In genomic region chr7:144931778-144932177, GRCm38 (mm10) we compare ENCODE assay signal across 9 mouse cellular contexts. TPM values are rescaled to one million over a fixed set of nuclear protein-coding genes. Genes with fewer than 3 reads are reported as not detected.
DNase-seq lines count a peak whose midpoint lies in the region; ATAC-seq lines count a peak whose summit lies in the region.
"Had no signal": no experiment of that assay in that cellular context is flagged by ENCODE, and none has a peak within 500 bp of the region (broad histone marks: within the 10 kb centered on the region; RNA-seq: fewer than 3 reads in every experiment).

No protein-coding gene starts in this region.

- H3K36me3 ChIP-seq in forebrain, embryonic 11.5 days (ENCODE audit: control insufficient read depth, insufficient read depth, low read length), result peaks cover 34% of the 10 kb centered on the region; the same call in 1 of the 2 replicates
- no peaks in the 10 kb centered on the region; the same call in 1 of the 2 replicates for H3K36me3 ChIP-seq in forebrain, embryonic 15.5 days
- no peaks in the 10 kb centered on the region for H3K36me3 ChIP-seq in neural tube, embryonic 15.5 days
- H3K36me3 ChIP-seq in embryonic facial prominence, embryonic 11.5 days (replicated peaks; ENCODE audit: control insufficient read depth, insufficient read depth, low read depth, low read length), result peaks cover 14% of the 10 kb centered on the region

- peak; percentile 75 for DNase-seq in forebrain, embryonic 11.5 days (ENCODE audit: low spot score)
- DNase-seq in neural tube, embryonic 10.5 days (ENCODE audit: extremely low spot score, low spot score), result peak; percentile 48
- peak; percentile 77 for DNase-seq in embryonic facial prominence, embryonic 11.5 days (ENCODE audit: low spot score)
- DNase-seq in ovary, postnatal 10 days (ENCODE audit: low spot score), result no peak

- H3K9me3 ChIP-seq in forebrain, embryonic 11.5 days (ENCODE audit: control insufficient read depth, low read length), result no peaks in the 10 kb centered on the region
- no peaks in the 10 kb centered on the region for H3K9me3 ChIP-seq in forebrain, embryonic 15.5 days
- H3K9me3 ChIP-seq in neural tube, embryonic 15.5 days (replicated peaks), result no peaks in the 10 kb centered on the region
- H3K9me3 ChIP-seq in embryonic facial prominence, embryonic 11.5 days (replicated peaks; ENCODE audit: control insufficient read depth, low read length), result no peaks in the 10 kb centered on the region
- H3K9me3 ChIP-seq: limb, embryonic 15.5 days had no signal

- H3K4me3 ChIP-seq in forebrain, embryonic 11.5 days (ENCODE audit: low read depth, low read length), result no peak overlapping the region
- no peak overlapping the region for H3K4me3 ChIP-seq in forebrain, embryonic 15.5 days
- H3K4me3 ChIP-seq in neural tube, embryonic 15.5 days (replicated peaks), result no peak overlapping the region
- no peak overlapping the region for H3K4me3 ChIP-seq in embryonic facial prominence, embryonic 11.5 days (ENCODE audit: low read depth, low read length)
- H3K4me3 ChIP-seq: limb, embryonic 15.5 days had no signal

- H3K4me2 ChIP-seq in forebrain, embryonic 11.5 days (ENCODE audit: low read depth, low read length, severe bottlenecking), result no peak overlapping the region
- H3K4me2 ChIP-seq in forebrain, embryonic 15.5 days (replicated peaks), result no peak overlapping the region
- H3K4me2 ChIP-seq in neural tube, embryonic 15.5 days, result no peak overlapping the region
- no peak overlapping the region for H3K4me2 ChIP-seq in embryonic facial prominence, embryonic 11.5 days (ENCODE audit: low read depth, low read length)
- H3K4me2 ChIP-seq: limb, embryonic 15.5 days had no signal

- no peak overlapping the region for H3K27ac ChIP-seq in forebrain, embryonic 11.5 days (ENCODE audit: low read depth, low read length)
- no peak overlapping the region for H3K27ac ChIP-seq in forebrain, embryonic 15.5 days (replicated peaks)
- no peak overlapping the region for H3K27ac ChIP-seq in neural tube, embryonic 15.5 days (replicated peaks)
- no peak overlapping the region for H3K27ac ChIP-seq in embryonic facial prominence, embryonic 11.5 days (replicated peaks; ENCODE audit: low read depth, low read length)
- H3K27ac ChIP-seq: limb, embryonic 15.5 days had no signal

- 0 out of 2 replicates have a peak, but pooled peaks have one; percentile 29 for ATAC-seq in forebrain, embryonic 11.5 days (replicated peaks; ENCODE audit: low FRiP score)
- no peak for ATAC-seq in forebrain, embryonic 15.5 days (replicated peaks)
- no peak for ATAC-seq in neural tube, embryonic 15.5 days (ENCODE audit: low FRiP score)
- no peak; the same call in 1 of the 2 replicates for ATAC-seq in embryonic facial prominence, embryonic 11.5 days (replicated peaks; ENCODE audit: insufficient number of reproducible peaks, low FRiP score, low TSS enrichment, low read depth)
- peak; percentile 23; the same call in 1 of the 2 replicates for ATAC-seq in megakaryocyte, adult 5-6 weeks (ENCODE audit: poor library complexity, severe bottlenecking)
- no peak for ATAC-seq in monocyte, adult 5-6 weeks (replicated peaks; ENCODE audit: insufficient number of reproducible peaks, low FRiP score, low TSS enrichment, poor library complexity, severe bottlenecking)

- H3K4me1 ChIP-seq in forebrain, embryonic 11.5 days (replicated peaks; ENCODE audit: control insufficient read depth, insufficient read depth, low read length), result peaks cover 6% of the 10 kb centered on the region
- H3K4me1 ChIP-seq in forebrain, embryonic 15.5 days, result peaks cover 14% of the 10 kb centered on the region
- H3K4me1 ChIP-seq in neural tube, embryonic 15.5 days, result peaks cover 19% of the 10 kb centered on the region
- peaks cover 4% of the 10 kb centered on the region for H3K4me1 ChIP-seq in embryonic facial prominence, embryonic 11.5 days (ENCODE audit: control insufficient read depth, insufficient read depth, low read length)

- H3K27me3 ChIP-seq in forebrain, embryonic 11.5 days (ENCODE audit: control insufficient read depth, insufficient read depth, low read length), result no peaks in the 10 kb centered on the region
- H3K27me3 ChIP-seq in forebrain, embryonic 15.5 days, result no peaks in the 10 kb centered on the region
- no peaks in the 10 kb centered on the region for H3K27me3 ChIP-seq in neural tube, embryonic 15.5 days (replicated peaks)
- H3K27me3 ChIP-seq in embryonic facial prominence, embryonic 11.5 days (ENCODE audit: control insufficient read depth, insufficient read depth, low read length), result no peaks in the 10 kb centered on the region
- H3K27me3 ChIP-seq: limb, embryonic 15.5 days had no signal

- H3K9ac ChIP-seq in forebrain, embryonic 11.5 days (ENCODE audit: low read length), result no peak overlapping the region
- no peak overlapping the region for H3K9ac ChIP-seq in forebrain, embryonic 15.5 days (replicated peaks)
- no peak overlapping the region for H3K9ac ChIP-seq in neural tube, embryonic 15.5 days (replicated peaks)
- no peak overlapping the region for H3K9ac ChIP-seq in embryonic facial prominence, embryonic 11.5 days (replicated peaks; ENCODE audit: low read length)
- H3K9ac ChIP-seq: limb, embryonic 15.5 days had no signal

- 23% methylated on average over 3 of the region's 3 CpGs for WGBS in forebrain, embryonic 11.5 days
- 16% methylated on average over 3 of the region's 3 CpGs for WGBS in forebrain, embryonic 15.5 days
- WGBS in neural tube, embryonic 15.5 days, result 25% methylated on average over 3 of the region's 3 CpGs
- WGBS in embryonic facial prominence, embryonic 11.5 days, result 26% methylated on average over 3 of the region's 3 CpGs

RNA-seq across cellular contexts. Expression of gene Ccnd1, which starts 7.9 kb away (rescaled TPM):
- 238 and 268 TPM in 2 replicates for polyA plus RNA-seq in forebrain, embryonic 11.5 days (2014; fragmentation: Nextera tagmentation; extraction: Ambion mirVana)
- polyA plus RNA-seq in forebrain, embryonic 15.5 days (2015; fragmentation: Nextera tagmentation; extraction: Ambion mirVana), result 34.9 and 41.7 TPM in 2 replicates
- 19.2 and 27.4 TPM in 2 replicates for polyA plus RNA-seq in neural tube, embryonic 15.5 days (2015; fragmentation: Nextera tagmentation; extraction: Ambion mirVana)
- 208 and 223 TPM in 2 replicates for polyA plus RNA-seq in embryonic facial prominence, embryonic 11.5 days (2014; fragmentation: Nextera tagmentation; extraction: Ambion mirVana)
- 8.1 and 11.1 TPM in 2 replicates for total RNA-seq in megakaryocyte, adult 5-6 weeks (2015)
- 5.2 and 5.5 TPM in 2 replicates for total RNA-seq in megakaryocyte, adult 5-6 weeks (2017)
- 1.1 to 5.5 TPM (median 1.7 TPM) in 3 replicates for total RNA-seq in monocyte, adult 5-6 weeks (2017)

RNA-seq across cellular contexts. Expression of gene LTO1, which starts 16.9 kb away (rescaled TPM):
- 29.2 and 31.1 TPM in 2 replicates for polyA plus RNA-seq in forebrain, embryonic 11.5 days (2014; fragmentation: Nextera tagmentation; extraction: Ambion mirVana)
- polyA plus RNA-seq in forebrain, embryonic 15.5 days (2015; fragmentation: Nextera tagmentation; extraction: Ambion mirVana), result 36.3 and 39.3 TPM in 2 replicates
- polyA plus RNA-seq in neural tube, embryonic 15.5 days (2015; fragmentation: Nextera tagmentation; extraction: Ambion mirVana), result 32.6 and 32.8 TPM in 2 replicates
- polyA plus RNA-seq in embryonic facial prominence, embryonic 11.5 days (2014; fragmentation: Nextera tagmentation; extraction: Ambion mirVana), result 21.0 and 24.5 TPM in 2 replicates
- 13.8 and 14.5 TPM in 2 replicates for total RNA-seq in megakaryocyte, adult 5-6 weeks (2015)
- total RNA-seq in megakaryocyte, adult 5-6 weeks (2017), result 49.5 and 53.8 TPM in 2 replicates
- 31.6 to 57.8 TPM (median 50.1 TPM) in 3 replicates for total RNA-seq in monocyte, adult 5-6 weeks (2017)

RNA-seq across cellular contexts. Expression of gene Fgf15, which starts 35.4 kb away (rescaled TPM):
- polyA plus RNA-seq in forebrain, embryonic 11.5 days (2014; fragmentation: Nextera tagmentation; extraction: Ambion mirVana), result 92.1 and 92.3 TPM in 2 replicates
- 20.0 and 20.8 TPM in 2 replicates for polyA plus RNA-seq in forebrain, embryonic 15.5 days (2015; fragmentation: Nextera tagmentation; extraction: Ambion mirVana)
- 5.4 and 7.8 TPM in 2 replicates for polyA plus RNA-seq in neural tube, embryonic 15.5 days (2015; fragmentation: Nextera tagmentation; extraction: Ambion mirVana)
- 25.4 and 29.1 TPM in 2 replicates for polyA plus RNA-seq in embryonic facial prominence, embryonic 11.5 days (2014; fragmentation: Nextera tagmentation; extraction: Ambion mirVana)
- not detected in 2 replicates for total RNA-seq in megakaryocyte, adult 5-6 weeks (2015)
- total RNA-seq in megakaryocyte, adult 5-6 weeks (2017), result not detected in 2 replicates
- total RNA-seq in monocyte, adult 5-6 weeks (2017), result not detected in 3 replicates
- polyA plus RNA-seq: limb, embryonic 15.5 days had no signal

Comparison
In these comparisons a context has a peak if more than half of its experiments do, and no peak if none do; other contexts are left out.
1. ATAC-seq: peak in forebrain, embryonic 11.5 days (single experiment) and megakaryocyte, adult 5-6 weeks (single experiment); none in forebrain, embryonic 15.5 days (single experiment), neural tube, embryonic 15.5 days (single experiment), embryonic facial prominence, embryonic 11.5 days (single experiment) and monocyte, adult 5-6 weeks (single experiment).